Mouse (Mus musculus) adrenal gland, postnatal 4 days (tissue): ENCODE results near the gene Tnfrsf21. TPM values are rescaled to one million over a fixed set of nuclear protein-coding genes. Genes with fewer than 3 reads are reported as not detected.

ENCODE experiments used
- DNase-seq, 2 experiments: peaks; one replicate each; pipeline ENCODE4 v3.0.0; 2021 to 2022; ENCODE audit warnings: low spot score in 2 of 2, mixed read lengths in 2 of 2
- total RNA-seq, 2 experiments: library from RNA; stranded (reverse); gene quantifications; 2 replicates each; pipeline ENCODE4 v1.2.3; 2021

The Tnfrsf21 gene
- total RNA-seq, 2 experiments from 2014 or later: 11.0 to 19.9 TPM

GRCm38 (mm10) chr17:43075937-43076336 is 59.6 kb downstream of the Tnfrsf21 start:
- DNase-seq: no peak

DNA sequence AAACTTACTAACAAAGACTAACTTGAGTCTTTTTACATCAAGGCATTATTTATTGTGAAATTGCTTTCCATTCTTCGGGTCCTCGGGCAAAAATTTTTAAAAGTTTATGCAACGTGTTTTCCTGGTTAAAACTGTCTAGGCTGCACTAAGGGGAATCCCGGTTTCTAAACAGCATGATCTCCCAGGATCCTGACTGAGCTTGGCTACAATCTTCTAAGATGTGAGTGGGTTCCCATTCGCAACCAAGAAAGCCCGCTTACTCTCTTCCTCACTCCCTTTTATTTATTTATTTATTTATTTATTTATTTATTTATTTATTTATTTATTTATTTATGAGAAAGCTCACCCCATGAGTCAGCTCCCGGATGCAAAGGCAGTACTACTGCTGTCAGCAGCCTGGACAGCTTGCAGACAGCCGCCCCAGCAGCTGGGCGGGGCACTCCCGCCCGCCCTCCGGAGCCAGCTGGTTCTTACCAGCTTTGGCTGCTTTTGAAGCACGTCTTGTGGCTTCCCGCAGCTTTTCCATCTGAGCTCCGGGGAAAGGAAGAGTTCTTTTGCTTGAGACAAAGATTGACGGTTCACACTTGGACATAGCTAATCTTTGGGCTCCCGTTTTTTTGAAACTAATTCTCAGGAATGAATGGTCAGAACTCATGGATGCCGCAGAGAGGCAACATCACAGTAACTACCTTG is 60.6 kb downstream of the Tnfrsf21 start:
- DNase-seq: no peak

DNA sequence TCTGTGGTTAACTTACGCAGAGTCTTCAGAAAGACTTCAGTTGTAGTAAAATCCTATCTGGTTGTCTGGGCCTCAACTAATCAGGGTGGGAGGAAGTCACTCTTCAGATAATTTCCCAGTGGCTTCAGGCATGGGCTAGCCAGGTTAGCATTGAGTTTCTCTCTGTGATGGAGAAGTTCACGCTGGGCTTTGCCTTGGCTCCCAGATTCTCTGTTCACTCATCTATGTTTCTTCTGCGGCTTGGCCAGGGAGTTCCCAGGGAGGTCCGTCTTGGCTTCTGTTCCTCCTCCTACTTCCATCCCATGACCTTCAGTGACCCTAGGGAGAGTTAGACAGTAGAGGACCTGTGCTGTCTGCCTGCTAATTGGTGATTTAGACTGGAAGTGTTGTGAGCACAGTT is 61.2 kb downstream of the Tnfrsf21 start:
- DNase-seq: no peak

DNA sequence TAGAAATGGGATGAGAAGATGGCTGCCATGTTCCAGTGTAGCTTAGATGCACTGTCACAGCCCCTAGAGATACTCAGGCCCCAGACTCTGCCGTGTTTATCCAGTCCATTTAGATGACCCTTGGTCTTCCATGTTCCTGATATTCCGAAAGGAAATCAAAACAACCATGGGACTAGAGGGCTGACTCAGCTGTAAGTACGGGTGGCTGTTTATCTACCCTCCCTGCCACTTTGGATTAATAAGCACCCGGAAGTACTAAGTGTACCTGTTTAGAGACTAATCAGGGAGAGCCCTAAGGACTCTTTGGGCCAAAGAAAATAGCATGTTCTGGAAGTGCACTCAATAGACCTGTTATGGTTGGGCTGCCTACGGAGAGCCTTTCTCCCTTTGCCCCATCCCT is 64.9 kb downstream of the Tnfrsf21 start:
- no peak for DNase-seq

- no peak for DNase-seq
Measured at GRCm38 (mm10) chr17:43089496-43089895, 73.1 kb downstream of the Tnfrsf21 start.

DNA sequence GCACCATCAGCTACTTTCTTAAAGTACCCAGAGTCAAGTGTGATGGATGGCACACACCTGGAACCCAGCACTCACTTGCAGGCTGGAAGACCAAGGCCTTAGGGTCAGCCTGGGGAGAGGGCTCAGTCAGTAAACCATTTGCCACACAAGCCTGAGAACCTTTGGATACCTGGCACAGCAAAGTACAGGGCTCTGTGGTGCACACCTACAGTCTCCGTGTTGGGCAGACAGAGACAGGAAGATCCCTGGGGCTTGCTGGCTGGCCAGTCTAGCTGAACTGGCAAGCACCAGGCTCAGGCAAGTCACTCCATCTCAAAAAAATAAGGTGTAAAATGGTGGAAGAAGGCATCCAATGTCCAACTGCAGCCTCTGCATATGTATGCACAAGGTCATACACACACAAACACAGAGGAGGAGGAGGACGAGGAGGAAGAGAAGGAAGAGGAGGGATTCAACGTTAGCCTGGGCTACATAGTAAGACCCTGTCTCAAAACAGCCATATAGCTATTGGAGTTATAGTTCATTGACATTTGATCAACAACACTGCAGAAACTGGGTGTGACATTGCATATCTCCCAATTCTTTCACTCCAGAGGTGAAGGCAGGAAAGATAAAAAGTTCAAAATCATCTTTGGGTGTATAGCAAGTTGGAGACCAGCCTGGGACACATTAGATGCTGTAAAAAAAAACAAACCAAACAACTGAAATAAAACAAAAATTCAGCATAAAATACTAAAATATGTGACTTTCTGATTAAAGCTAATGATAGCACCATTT is 74.8 kb downstream of the Tnfrsf21 start:
- no peak for DNase-seq

- no peak for DNase-seq
Measured at GRCm38 (mm10) chr17:43092280-43092995, 76.1 kb downstream of the Tnfrsf21 start.

DNA sequence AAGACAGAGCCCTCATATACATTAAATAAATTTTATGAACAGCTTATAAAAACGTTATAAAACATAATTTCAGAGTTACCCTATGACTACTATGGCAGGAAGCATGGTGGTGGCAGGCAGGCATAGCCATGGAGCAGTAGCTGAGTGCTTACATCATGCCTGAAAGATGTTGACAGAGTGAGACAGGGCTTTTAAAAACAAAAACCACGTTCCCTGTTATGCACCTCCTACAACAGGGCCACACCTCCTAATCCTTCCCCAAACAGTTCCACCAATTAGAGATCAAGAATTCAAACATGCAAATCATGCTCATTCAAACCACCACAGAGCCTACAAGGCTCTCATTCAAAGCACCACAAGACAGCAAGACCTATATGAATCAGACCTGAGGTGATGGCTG is 77.9 kb downstream of the Tnfrsf21 start:
- no peak for DNase-seq

DNA sequence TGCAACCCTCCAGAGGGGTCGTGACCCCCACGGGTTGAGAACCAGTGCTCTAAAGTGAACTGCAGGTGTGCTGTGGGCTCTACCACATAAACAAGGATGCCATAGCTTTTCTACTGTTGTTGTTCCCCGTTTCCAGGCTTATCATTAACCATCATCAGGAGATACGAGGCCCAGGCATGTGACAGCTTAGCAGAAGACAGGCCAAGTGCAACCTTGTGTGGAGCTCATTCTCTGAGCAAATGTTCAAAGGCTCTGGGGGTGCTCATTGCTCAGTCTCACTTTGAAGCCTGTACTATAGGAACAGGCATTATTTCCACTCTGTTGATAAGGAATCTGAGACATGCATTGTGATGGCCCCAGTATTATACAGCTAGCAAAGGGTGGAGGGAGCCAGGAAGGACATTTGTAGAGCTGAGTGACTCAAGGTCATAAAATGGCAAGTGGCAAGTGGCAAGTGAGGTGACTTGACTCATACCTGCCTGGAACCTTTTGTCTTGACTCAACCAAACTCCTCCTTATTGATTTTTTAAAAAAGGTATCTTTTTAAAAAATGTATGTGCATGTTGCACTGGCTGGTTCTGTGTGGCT is 80.8 kb downstream of the Tnfrsf21 start:
- no peak for DNase-seq

GRCm38 (mm10) chr17:43106108-43106507 is 89.8 kb downstream of the Tnfrsf21 start:
- no peak for DNase-seq

DNA sequence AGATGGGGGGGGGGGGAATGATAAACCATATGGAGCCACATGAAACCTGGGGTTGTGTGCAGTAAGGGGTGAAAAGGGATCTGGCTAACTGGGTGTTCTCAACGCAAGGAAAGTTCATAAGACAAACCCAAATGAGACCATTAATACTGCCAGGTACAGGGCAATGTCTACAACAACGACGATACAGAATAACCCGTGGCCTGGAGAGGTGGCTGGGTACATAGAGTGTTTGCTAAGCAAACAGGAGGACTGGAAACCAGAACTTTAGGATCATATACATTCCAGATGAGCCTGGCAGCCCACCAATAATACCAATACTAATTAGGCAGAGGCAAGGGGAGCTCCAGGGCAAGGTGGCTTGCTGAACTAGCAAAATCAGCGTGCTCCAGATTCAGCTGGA is 91.0 kb downstream of the Tnfrsf21 start:
- DNase-seq: no peak

DNA sequence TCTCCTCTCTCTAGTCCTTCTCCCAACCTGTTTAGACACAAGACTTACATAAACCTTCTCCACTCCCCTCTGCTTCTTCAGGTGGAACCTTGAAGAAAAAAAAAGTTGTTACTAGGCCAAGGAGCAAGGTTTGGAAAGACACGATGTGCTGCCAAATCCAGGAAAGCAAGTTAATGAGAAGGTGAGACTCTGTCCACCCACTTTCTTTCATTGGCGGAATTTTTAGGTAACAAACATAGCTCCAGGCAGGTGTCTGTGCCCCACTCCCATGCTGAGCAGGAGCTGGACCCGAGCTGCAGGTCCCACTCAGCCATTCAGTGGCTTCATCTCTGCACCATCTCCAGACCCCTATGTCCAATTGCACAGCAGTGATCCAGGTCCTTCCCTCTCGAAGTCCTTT is 93.1 kb downstream of the Tnfrsf21 start:
- DNase-seq: no peak

- DNase-seq: no peak
Measured at GRCm38 (mm10) chr17:43110168-43110885, 94.0 kb downstream of the Tnfrsf21 start.

DNA sequence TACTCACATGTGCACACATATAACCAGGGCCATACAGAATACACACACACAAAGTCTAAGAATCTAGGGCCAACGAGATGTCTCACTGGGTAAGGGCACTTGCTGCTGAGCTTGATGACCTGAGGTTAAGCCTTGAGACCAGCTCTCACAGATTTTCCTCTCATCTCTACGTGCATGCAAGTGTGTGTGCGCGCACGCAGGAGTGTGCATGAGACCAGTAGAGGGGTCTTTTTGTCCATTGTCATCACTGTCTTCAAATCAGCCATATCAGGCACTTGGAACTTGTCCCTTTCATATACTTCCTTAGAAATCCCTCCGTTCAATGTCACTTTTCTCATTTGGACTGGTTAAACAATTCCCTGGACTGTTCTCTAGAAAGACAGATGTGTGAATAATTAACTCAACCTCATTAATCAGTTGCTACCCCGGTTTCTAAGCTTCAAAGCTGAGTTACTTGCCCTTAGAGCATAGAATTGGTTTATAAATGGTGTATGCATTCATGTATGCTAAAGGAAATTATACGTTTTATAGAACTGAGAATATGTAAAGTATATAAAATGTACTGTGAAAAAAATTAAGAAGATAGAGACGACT is 97.1 kb downstream of the Tnfrsf21 start:
- DNase-seq: no peak

DNA sequence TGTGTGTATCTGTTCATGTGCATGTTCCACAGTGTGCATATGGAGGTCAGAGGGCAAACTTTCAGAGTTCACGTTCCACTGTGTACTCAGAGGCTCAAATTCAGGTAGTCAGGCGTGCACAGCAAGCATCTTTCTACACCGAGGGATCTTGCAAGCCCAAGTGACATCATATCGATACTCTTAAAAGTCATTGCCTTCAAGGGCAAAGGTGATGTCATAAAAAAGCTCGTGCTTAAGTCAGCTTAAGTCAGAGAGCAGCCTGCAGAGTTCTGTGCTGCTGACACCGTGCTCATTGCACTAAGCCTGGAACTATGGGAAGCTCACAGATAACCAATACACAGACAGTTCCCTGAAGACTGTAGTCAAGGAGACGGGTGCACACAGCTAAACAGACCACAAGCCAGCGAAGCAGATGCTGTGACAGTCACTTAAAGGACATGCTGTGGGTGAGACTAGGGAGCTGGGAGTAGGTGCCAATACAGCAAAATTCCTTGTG is 97.8 kb downstream of the Tnfrsf21 start:
- no peak for DNase-seq

GRCm38 (mm10) chr17:43114926-43115325 is 98.6 kb downstream of the Tnfrsf21 start:
- DNase-seq: no peak

- no peak for DNase-seq
Measured at GRCm38 (mm10) chr17:43116748-43117147, 100.4 kb downstream of the Tnfrsf21 start.

GRCm38 (mm10) chr17:43119446-43119845 is 103.1 kb downstream of the Tnfrsf21 start:
- no peak for DNase-seq

GRCm38 (mm10) chr17:43121096-43121495 is 104.7 kb downstream of the Tnfrsf21 start:
- no peak for DNase-seq

- no peak for DNase-seq
Measured at GRCm38 (mm10) chr17:43128305-43128704, 112.0 kb downstream of the Tnfrsf21 start.
